Mouse (Mus musculus) heart, embryonic 10.5 days (tissue): Measurements from ENCODE around the gene Bst1. TPM values are rescaled to one million over a fixed set of nuclear protein-coding genes. Genes with fewer than 3 reads are reported as not detected.
A peak's percentile ranks its signal among the peaks of the same experiment; 100 is the strongest.

Experiments
- DNase-seq: peaks from one replicate; pipeline ENCODE4 v3.0.0-alpha.2; 2017; ENCODE audit warnings: low spot score
- H3K27ac ChIP-seq: fragments of 300-500 bp; sonication (generic); 2 replicates; pipeline ENCODE4 v1.5.1; 2016; ENCODE audit warnings: mild to moderate bottlenecking
- H3K27me3 ChIP-seq: fragments of 300-500 bp; sonication (generic); 2 replicates; pipeline ENCODE4 v1.6.1; 2016; ENCODE audit warnings: mild to moderate bottlenecking; ENCODE audit not compliant: poor library complexity, insufficient read depth, severe bottlenecking
- H3K36me3 ChIP-seq: fragments of 300-500 bp; sonication (generic); 2 replicates; pipeline ENCODE4 v1.6.1; 2016; ENCODE audit warnings: mild to moderate bottlenecking, moderate library complexity
- H3K4me1 ChIP-seq: fragments of 300-500 bp; sonication (generic); 2 replicates; pipeline ENCODE4 v1.6.1; 2016; ENCODE audit warnings: mild to moderate bottlenecking
- H3K4me3 ChIP-seq: fragments of 300-500 bp; sonication (generic); 2 replicates; pipeline ENCODE4 v1.5.1; 2016; ENCODE audit warnings: mild to moderate bottlenecking, moderate library complexity
- H3K9me3 ChIP-seq: fragments of 300-500 bp; sonication (generic); 2 replicates; pipeline ENCODE4 v1.6.1; 2016; ENCODE audit warnings: mild to moderate bottlenecking, moderate library complexity
- WGBS: fragments of 180-500 bp; shearing (Covaris S2); methylation state at CpG from one replicate; pipeline ENCODE4 v1.1.7; 2016; 5-methylcytosine and 5-hydroxymethylcytosine counted together
- polyA plus RNA-seq: library from polyadenylated mRNA; unstranded; fragments of >200 nt; fragmentation: Nextera tagmentation; extraction: Ambion mirVana; gene quantifications from 2 replicates; pipeline ENCODE4 v1.2.1, GENCODE M21; 2016

Bst1 gene
- polyA plus RNA-seq, 1 experiment from 2014 or later, result 0.36 TPM

- WGBS, result 76% methylated on average over 5 of the region's 5 CpGs
- DNase-seq, result no peak
- no peak overlapping the region for H3K4me3 ChIP-seq
- no peaks in the 10 kb centered on the region for H3K27me3 ChIP-seq
- no peaks in the 10 kb centered on the region for H3K9me3 ChIP-seq
- H3K36me3 ChIP-seq, result no peaks in the 10 kb centered on the region
- no peak overlapping the region for H3K27ac ChIP-seq
- no peaks in the 10 kb centered on the region for H3K4me1 ChIP-seq
Observed at GRCm38 (mm10) chr5:43799530-43799929, 19.2 kb upstream of the Bst1 start.

GRCm38 (mm10) chr5:43800700-43801099 lies 18.0 kb upstream of the Bst1 start:
- H3K4me1 ChIP-seq, result no peaks in the 10 kb centered on the region
- H3K36me3 ChIP-seq, result no peaks in the 10 kb centered on the region
- H3K27ac ChIP-seq, result no peak overlapping the region
- DNase-seq, result no peak
- WGBS, result 52% methylated on average over 1 of the region's 1 CpGs
- H3K9me3 ChIP-seq, result no peaks in the 10 kb centered on the region
- H3K4me3 ChIP-seq, result no peak overlapping the region
- no peaks in the 10 kb centered on the region for H3K27me3 ChIP-seq

GRCm38 (mm10) chr5:43801253-43801652 lies 17.4 kb upstream of the Bst1 start:
- Histone ChIP-seq H3K27me3 (no peaks in the 10 kb centered on the region), H3K4me3 (no peak overlapping the region), H3K36me3 (no peaks in the 10 kb centered on the region), H3K4me1 (no peaks in the 10 kb centered on the region), H3K9me3 (no peaks in the 10 kb centered on the region), H3K27ac (no peak overlapping the region)
- no peak for DNase-seq

GRCm38 (mm10) chr5:43801798-43802197 lies 16.9 kb upstream of the Bst1 start:
- no peaks in the 10 kb centered on the region for H3K36me3 ChIP-seq
- whole genome bisulfite sequencing, result 86% methylated on average over 4 of the region's 4 CpGs
- no peaks in the 10 kb centered on the region for H3K9me3 ChIP-seq
- no peak for DNase-seq
- no peaks in the 10 kb centered on the region for H3K4me1 ChIP-seq
- no peak overlapping the region for H3K27ac ChIP-seq
- H3K27me3 ChIP-seq, result no peaks in the 10 kb centered on the region
- no peak overlapping the region for H3K4me3 ChIP-seq

GRCm38 (mm10) chr5:43805401-43805800 lies 13.3 kb upstream of the Bst1 start:
- no peaks in the 10 kb centered on the region for H3K4me1 ChIP-seq
- H3K4me3 ChIP-seq, result no peak overlapping the region
- no peaks in the 10 kb centered on the region for H3K9me3 ChIP-seq
- DNase-seq, result no peak
- no peak overlapping the region for H3K27ac ChIP-seq
- WGBS, result 86% methylated on average over 2 of the region's 2 CpGs
- no peaks in the 10 kb centered on the region for H3K27me3 ChIP-seq
- H3K36me3 ChIP-seq, result no peaks in the 10 kb centered on the region

- DNase-seq, result no peak
- H3K4me1 ChIP-seq, result no peaks in the 10 kb centered on the region
- WGBS, result 92% methylated on average over 7 of the region's 7 CpGs
Observed at GRCm38 (mm10) chr5:43806340-43806739, 12.3 kb upstream of the Bst1 start.

GRCm38 (mm10) chr5:43806914-43807313 lies 11.8 kb upstream of the Bst1 start:
- DNase-seq, result no peak
- Histone ChIP-seq H3K27me3 (no peaks in the 10 kb centered on the region), H3K9me3 (no peaks in the 10 kb centered on the region), H3K4me1 (no peaks in the 10 kb centered on the region), H3K4me3 (no peak overlapping the region), H3K27ac (no peak overlapping the region), H3K36me3 (no peaks in the 10 kb centered on the region)
- 62% methylated on average over 4 of the region's 4 CpGs for WGBS

More at GRCm38 (mm10) chr5:43806340-43806739, 12.3 kb upstream of the Bst1 start:
- no peaks in the 10 kb centered on the region for H3K27me3 ChIP-seq
- no peak overlapping the region for H3K4me3 ChIP-seq
- no peaks in the 10 kb centered on the region for H3K9me3 ChIP-seq
- no peaks in the 10 kb centered on the region for H3K36me3 ChIP-seq
- H3K27ac ChIP-seq, result no peak overlapping the region

GRCm38 (mm10) chr5:43807744-43808696 lies 10.7 kb upstream of the Bst1 start:
- Histone ChIP-seq H3K9me3 (no peaks in the 10 kb centered on the region), H3K27me3 (no peaks in the 10 kb centered on the region), H3K27ac (peak overlapping the region; percentile 89), H3K4me1 (no peaks in the 10 kb centered on the region), H3K4me3 (peak overlapping the region; percentile 67), H3K36me3 (no peaks in the 10 kb centered on the region)
- DNase-seq, result peak; percentile 95
- 5% methylated on average over 48 of the region's 48 CpGs for WGBS

- WGBS, result 85% methylated on average over 1 of the region's 1 CpGs
- no peaks in the 10 kb centered on the region for H3K9me3 ChIP-seq
- H3K27ac ChIP-seq, result no peak overlapping the region
- no peaks in the 10 kb centered on the region for H3K4me1 ChIP-seq
- no peak overlapping the region for H3K4me3 ChIP-seq
- DNase-seq, result no peak
- H3K27me3 ChIP-seq, result no peaks in the 10 kb centered on the region
- no peaks in the 10 kb centered on the region for H3K36me3 ChIP-seq
Observed at GRCm38 (mm10) chr5:43810427-43811062, 8.1 kb upstream of the Bst1 start.

GRCm38 (mm10) chr5:43814536-43814935 lies 4.1 kb upstream of the Bst1 start:
- Histone ChIP-seq H3K27ac (no peak overlapping the region), H3K9me3 (no peaks in the 10 kb centered on the region), H3K36me3 (no peaks in the 10 kb centered on the region), H3K27me3 (no peaks in the 10 kb centered on the region), H3K4me1 (peaks cover 8% of the 10 kb centered on the region; the same call in 1 of the 2 replicates), H3K4me3 (no peak overlapping the region)
- WGBS, result 82% methylated on average over 2 of the region's 2 CpGs
- no peak for DNase-seq

GRCm38 (mm10) chr5:43815769-43816168 lies 2.9 kb upstream of the Bst1 start:
- no peak for DNase-seq
- no peak overlapping the region for H3K4me3 ChIP-seq

GRCm38 (mm10) chr5:43820785-43821184 lies 2.1 kb downstream of the Bst1 start:
- WGBS, result 70% methylated on average over 11 of the region's 11 CpGs
- no peaks in the 10 kb centered on the region for H3K9me3 ChIP-seq
- H3K4me1 ChIP-seq, result peaks cover 8% of the 10 kb centered on the region; the same call in 1 of the 2 replicates
- H3K4me3 ChIP-seq, result no peak overlapping the region
- H3K27ac ChIP-seq, result no peak overlapping the region
- no peaks in the 10 kb centered on the region for H3K36me3 ChIP-seq
- no peak for DNase-seq
- H3K27me3 ChIP-seq, result no peaks in the 10 kb centered on the region

More at GRCm38 (mm10) chr5:43815769-43816168, 2.9 kb upstream of the Bst1 start:
- Histone ChIP-seq H3K27ac (no peak overlapping the region), H3K4me1 (peaks cover 8% of the 10 kb centered on the region; the same call in 1 of the 2 replicates), H3K36me3 (no peaks in the 10 kb centered on the region), H3K27me3 (no peaks in the 10 kb centered on the region), H3K9me3 (no peaks in the 10 kb centered on the region)
- WGBS, result 39% methylated on average over 1 of the region's 1 CpGs

GRCm38 (mm10) chr5:43821538-43821937 lies 2.9 kb downstream of the Bst1 start, which contains the start of gene Fbxl5:
Gene Fbxl5 (minus strand): TSS chr5:43821638.
- no peak for DNase-seq
- Histone ChIP-seq H3K27ac (no peak within 1 kb of the TSS), H3K36me3 (no peaks in the 10 kb centered on the region), H3K4me3 (no peak within 1 kb of the TSS), H3K4me1 (peaks cover 8% of the 10 kb centered on the region; the same call in 1 of the 2 replicates), H3K27me3 (no peaks in the 10 kb centered on the region), H3K9me3 (no peaks in the 10 kb centered on the region)
- WGBS, result 74% methylated on average over 19 of the region's 19 CpGs
